Mouse (Mus musculus): ENCODE results near the gene Sez6l2.

Gene Sez6l2

DNA sequence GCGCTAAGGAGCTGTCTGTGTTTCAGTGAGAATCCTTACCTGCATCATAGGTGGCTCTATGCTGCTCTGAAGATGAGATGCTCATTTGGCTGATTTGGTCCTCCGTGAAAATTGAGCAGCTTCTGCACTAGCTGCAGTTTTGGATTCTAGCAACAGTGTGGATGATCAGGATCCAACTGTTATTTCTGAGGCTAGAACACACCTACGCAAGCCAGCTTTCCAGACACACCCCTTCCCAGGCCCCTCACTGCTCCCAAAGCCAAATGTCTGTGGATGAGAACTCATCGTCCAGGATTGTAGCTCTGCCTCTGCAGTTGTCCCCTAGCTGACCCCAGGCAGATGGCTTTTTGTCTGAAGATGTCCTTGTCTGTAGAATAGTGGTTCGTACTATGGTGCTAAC is 10.7 kb downstream of the Sez6l2 start:
- DNase-seq (ENCODE audit: low spot score) = no peak

- no peak for DNase-seq (ENCODE audit: low spot score)
Measured at GRCm38 (mm10) chr7:126961965-126962364, 11.6 kb downstream of the Sez6l2 start.

GRCm38 (mm10) chr7:126963548-126964286 is 13.4 kb downstream of the Sez6l2 start:
- peak; percentile 49 for DNase-seq (ENCODE audit: low spot score)

GRCm38 (mm10) chr7:126965568-126965967 is 15.2 kb downstream of the Sez6l2 start:
- DNase-seq (ENCODE audit: low spot score) = no peak

DNA sequence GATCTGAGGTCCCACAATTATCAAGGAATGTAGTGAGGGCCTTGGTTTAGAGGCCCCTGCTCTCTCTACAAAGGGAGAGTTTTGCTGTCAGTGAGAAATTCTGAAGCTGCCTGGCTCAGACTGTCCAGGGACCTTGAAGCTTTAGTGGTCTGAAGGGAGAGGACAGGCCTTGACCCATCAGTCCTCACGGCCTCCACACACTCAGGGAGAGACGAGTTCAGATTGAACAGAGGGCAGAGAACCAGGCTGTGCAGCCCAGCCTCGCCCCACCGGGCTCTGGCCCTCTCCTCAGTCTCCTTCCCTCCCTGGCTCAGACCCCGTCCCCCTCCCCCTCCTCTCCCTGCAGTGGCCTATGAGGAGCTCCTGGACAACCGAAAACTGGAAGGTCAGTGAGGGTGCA is 17.0 kb downstream of the Sez6l2 start:
- no peak for DNase-seq (ENCODE audit: low spot score)

DNA sequence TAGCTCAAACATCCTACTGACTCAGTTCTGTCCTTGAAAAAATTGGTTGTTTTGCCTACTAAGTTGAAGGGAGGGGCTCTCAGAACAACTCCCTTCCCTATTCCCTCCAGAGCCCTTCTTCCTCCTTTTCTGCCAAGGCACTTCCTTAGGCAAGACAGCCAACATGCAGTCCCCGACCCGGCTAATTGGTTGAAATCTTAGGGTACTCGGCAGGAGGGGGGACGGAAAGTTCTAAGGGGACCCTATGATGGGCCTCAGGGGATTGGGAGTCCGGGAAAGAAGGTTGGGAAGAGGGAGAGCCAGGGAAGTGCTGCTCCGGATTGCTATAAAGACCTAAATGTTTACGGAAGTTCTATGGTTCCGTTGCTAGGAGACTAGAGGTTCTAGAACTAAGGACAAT is 25.1 kb downstream of the Sez6l2 start:
- no peak for DNase-seq (ENCODE audit: low spot score)

DNA sequence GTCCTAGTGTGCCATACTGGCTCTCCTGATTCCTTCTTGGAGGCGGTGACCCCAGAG is 25.4 kb downstream of the Sez6l2 start, which contains the start of gene Cdipt:
TSS of gene Cdipt (plus strand) at position 22 of the 57 bp plus-strand sequence.
- no peak for DNase-seq (ENCODE audit: low spot score)

- DNase-seq (ENCODE audit: low spot score) = peak; percentile 98
Measured at GRCm38 (mm10) chr7:126975950-126976866, 25.8 kb downstream of the Sez6l2 start, which contains the start of gene Cdiptos. Gene Cdiptos, minus strand, starts transcription at chr7:126976098.

- no peak for DNase-seq (ENCODE audit: low spot score)
Measured at GRCm38 (mm10) chr7:126976878-126977459, 26.6 kb downstream of the Sez6l2 start.

DNA sequence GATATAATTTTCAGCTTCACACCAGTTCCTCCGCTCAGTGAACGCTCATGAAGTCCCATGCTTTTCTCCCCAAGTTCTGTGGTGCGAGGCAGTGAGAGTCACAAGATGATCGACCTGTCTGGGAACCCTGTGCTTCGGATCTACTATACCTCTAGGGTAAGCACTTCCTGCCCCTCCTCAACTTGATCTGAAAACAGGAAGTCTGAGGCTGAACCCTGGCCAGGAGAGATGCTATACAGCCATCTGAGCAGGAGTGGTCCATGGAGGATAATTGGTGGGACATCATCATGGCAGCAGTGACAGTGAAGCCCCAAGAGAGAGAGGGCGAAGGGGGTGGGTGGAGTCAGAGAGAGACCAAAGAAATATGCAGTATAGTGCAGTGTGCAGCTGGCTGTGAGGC is 28.5 kb downstream of the Sez6l2 start:
- no peak for DNase-seq (ENCODE audit: low spot score)

DNA sequence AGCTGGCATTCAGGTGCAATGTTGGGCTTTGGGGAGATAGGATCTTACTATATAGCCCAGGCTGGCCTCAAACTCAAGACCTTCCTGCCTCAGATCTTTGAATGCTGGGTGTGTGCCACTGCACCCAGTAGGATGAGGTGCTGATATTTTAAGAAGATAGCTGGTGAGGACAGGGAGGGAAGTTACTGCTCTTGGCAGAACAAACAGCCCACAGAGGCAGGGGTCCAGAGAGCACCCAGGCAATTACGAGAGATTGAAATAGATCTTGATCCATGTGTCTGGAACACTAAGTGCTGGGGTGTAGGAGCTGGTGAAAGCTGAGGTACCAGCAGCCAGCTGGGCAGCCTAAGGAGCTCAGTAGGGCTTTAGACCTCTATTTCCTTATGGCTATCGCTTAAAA is 31.2 kb downstream of the Sez6l2 start:
- DNase-seq (ENCODE audit: low spot score) = no peak

GRCm38 (mm10) chr7:126982054-126982453 is 31.7 kb downstream of the Sez6l2 start:
- no peak for DNase-seq (ENCODE audit: low spot score)

DNA sequence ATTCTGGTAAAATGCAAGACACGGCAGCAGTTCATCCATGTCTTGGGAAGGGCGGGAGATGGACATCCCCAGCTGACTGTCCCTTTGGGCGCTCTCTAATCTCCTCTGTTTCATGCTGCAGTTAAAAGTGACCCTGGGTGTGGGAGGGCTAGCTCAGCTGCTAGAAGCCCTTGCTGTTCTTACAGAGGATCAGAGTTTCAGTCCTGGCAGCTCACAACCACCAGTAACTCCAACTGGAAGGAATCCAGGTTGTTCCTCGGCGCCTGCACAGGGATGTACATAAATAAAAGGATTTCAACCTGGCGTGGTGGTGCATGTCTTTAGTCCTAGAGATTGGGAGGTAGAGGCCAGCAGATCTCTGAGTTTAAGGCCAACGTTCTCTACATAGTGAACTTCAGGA is 32.8 kb downstream of the Sez6l2 start:
- no peak for DNase-seq (ENCODE audit: low spot score)

- DNase-seq (ENCODE audit: low spot score) = no peak
Measured at GRCm38 (mm10) chr7:126984667-126985444, 34.5 kb downstream of the Sez6l2 start.

- peak; percentile 58 for DNase-seq (ENCODE audit: low spot score)
Measured at GRCm38 (mm10) chr7:126986319-126986718, 36.0 kb downstream of the Sez6l2 start.

GRCm38 (mm10) chr7:126988816-126989215 is 38.5 kb downstream of the Sez6l2 start:
- DNase-seq (ENCODE audit: low spot score) = no peak

- DNase-seq (ENCODE audit: low spot score) = no peak
Measured at GRCm38 (mm10) chr7:126996449-126996848, 46.1 kb downstream of the Sez6l2 start.

DNA sequence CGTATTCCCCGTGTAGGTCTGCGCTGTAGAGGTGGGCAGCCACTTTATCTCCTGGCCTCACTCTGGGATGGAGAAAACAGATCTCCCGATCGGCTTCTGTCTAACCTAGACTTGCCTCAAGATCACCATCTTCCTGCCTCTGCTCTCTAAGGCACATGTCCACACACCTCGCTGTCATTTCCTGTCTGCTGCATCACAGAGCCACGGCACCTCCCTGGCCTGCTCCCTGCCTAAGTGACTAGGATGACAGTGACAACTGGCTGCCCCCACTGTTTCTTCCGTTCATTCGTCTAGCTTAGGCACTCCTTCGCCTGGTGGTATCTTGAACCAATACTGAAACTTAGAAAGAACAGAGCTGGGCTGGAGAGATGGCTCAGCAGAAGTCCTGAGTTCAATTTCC is 49.2 kb downstream of the Sez6l2 start:
- no peak for DNase-seq (ENCODE audit: low spot score)

- no peak for DNase-seq (ENCODE audit: low spot score)
Measured at GRCm38 (mm10) chr7:127003620-127004019, 53.3 kb downstream of the Sez6l2 start.

GRCm38 (mm10) chr7:127004122-127004875 is 53.9 kb downstream of the Sez6l2 start:
- DNase-seq (ENCODE audit: low spot score) = no peak

GRCm38 (mm10) chr7:127007313-127008024 is 57.1 kb downstream of the Sez6l2 start:
- no peak for DNase-seq (ENCODE audit: low spot score)
